Mouse (Mus musculus): ENCODE data around the gene Atp2a2.

GRCm38 (mm10) chr5:122538077-122538476 is 36.1 kb upstream of the Atp2a2 start:
- TF ChIP-seq CHD2 (IDR thresholded peaks at IDR 0.05; ENCODE audit: low read depth, low read length) (no peak), MAFK (IDR thresholded peaks at IDR 0.05; ENCODE audit: insufficient read depth, low read depth, low read length) (no peak)

Data from ES-E14 (cell line).